In the genomic region with DNA sequence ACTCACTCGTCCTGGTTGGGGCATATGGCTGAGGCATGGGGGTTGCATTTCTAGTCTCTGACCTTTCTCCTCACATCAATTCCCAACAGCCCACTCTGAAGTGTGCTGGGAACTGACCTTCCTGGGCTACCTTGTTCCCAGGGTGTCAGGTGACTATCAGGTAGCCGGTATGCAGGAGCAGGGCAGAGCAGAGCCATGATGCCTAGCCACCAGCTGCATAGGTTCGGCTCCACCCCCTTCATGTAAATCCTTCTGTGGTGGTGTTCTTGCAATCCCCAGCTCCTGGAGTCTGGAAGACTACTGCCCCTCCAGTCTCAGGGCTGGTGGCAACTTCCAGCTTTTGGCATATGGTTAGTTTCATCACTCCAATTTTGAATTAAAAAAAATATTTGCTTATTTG, we compare ENCODE assay signal across 34 mouse cellular contexts.
"Had no signal": no experiment of that assay in that cellular context is flagged by ENCODE, and none has a peak within 500 bp of the region (broad histone marks: within the 10 kb centered on the region; RNA-seq: fewer than 3 reads in every experiment).

No protein-coding gene starts in this region.

- H3K27me3 ChIP-seq: heart, embryonic 15.5 days; hindbrain, embryonic 12.5 days; hindbrain, embryonic 13.5 days; hindbrain, embryonic 15.5 days; intestine, embryonic 15.5 days; kidney, embryonic 15.5 days had no signal

- H3K9me3 ChIP-seq: heart, embryonic 13.5 days; heart, embryonic 15.5 days; hindbrain, embryonic 10.5 days; hindbrain, embryonic 12.5 days; hindbrain, embryonic 13.5 days; hindbrain, embryonic 15.5 days; intestine, embryonic 15.5 days; kidney, embryonic 15.5 days had no signal

- H3K9ac ChIP-seq: heart, embryonic 13.5 days; heart, embryonic 15.5 days; hindbrain, embryonic 12.5 days; hindbrain, embryonic 13.5 days; hindbrain, embryonic 14.5 days; hindbrain, embryonic 15.5 days; intestine, embryonic 15.5 days; kidney, embryonic 15.5 days had no signal

- H3K4me3 ChIP-seq: heart, embryonic 13.5 days; heart, embryonic 15.5 days; hindbrain, embryonic 10.5 days; hindbrain, embryonic 12.5 days; hindbrain, embryonic 13.5 days; hindbrain, embryonic 15.5 days; intestine, embryonic 15.5 days; kidney, embryonic 15.5 days; layer of hippocampus, adult 2 months; left cerebral cortex, adult 2 months had no signal

- H3K36me3 ChIP-seq: heart, embryonic 13.5 days; heart, embryonic 15.5 days; hindbrain, embryonic 10.5 days; hindbrain, embryonic 12.5 days; hindbrain, embryonic 13.5 days; hindbrain, embryonic 15.5 days; intestine, embryonic 15.5 days; kidney, embryonic 15.5 days had no signal

- H3K27ac ChIP-seq: heart, embryonic 13.5 days; heart, embryonic 15.5 days; hindbrain, embryonic 10.5 days; hindbrain, embryonic 12.5 days; hindbrain, embryonic 13.5 days; hindbrain, embryonic 14.5 days; hindbrain, embryonic 15.5 days; hindbrain, postnatal 0 days; intestine, embryonic 15.5 days; kidney, embryonic 15.5 days; kidney, postnatal 0 days; layer of hippocampus, adult 2 months; left cerebral cortex, adult 2 months had no signal

- DNase-seq: heart, postnatal 10 days; heart, postnatal 14 days; heart, postnatal 36 days; heart, postnatal 4 days; kidney, adult 11 months; kidney, adult 18-20 months; kidney, adult 2 months; kidney, adult 8-10 months; kidney, adult 9 months; kidney, postnatal 10 days; kidney, postnatal 14 days; kidney, postnatal 25 days; kidney, postnatal 36 days; kidney, postnatal 4 days; layer of hippocampus, adult 9-11 months; layer of hippocampus, postnatal 36 days had no signal

- H3K4me2 ChIP-seq: heart, embryonic 11.5 days; heart, embryonic 13.5 days; heart, embryonic 15.5 days; hindbrain, embryonic 12.5 days; hindbrain, embryonic 13.5 days; hindbrain, embryonic 14.5 days; hindbrain, embryonic 15.5 days; intestine, embryonic 15.5 days; kidney, embryonic 15.5 days had no signal

- H3K4me1 ChIP-seq: heart, embryonic 13.5 days; heart, embryonic 15.5 days; hindbrain, embryonic 10.5 days; hindbrain, embryonic 12.5 days; hindbrain, embryonic 13.5 days; hindbrain, embryonic 15.5 days; intestine, embryonic 15.5 days; kidney, embryonic 15.5 days had no signal

- ATAC-seq: hindbrain, embryonic 16.5 days; hindbrain, postnatal 0 days; inflammation-experienced regulatory T-cells, adult 6 months; intestine, embryonic 15.5 days; intestine, embryonic 16.5 days; intestine, postnatal 0 days had no signal
